Mouse (Mus musculus) thymus, postnatal 10 days (tissue): ENCODE measurements around the gene Angptl8.
"Not testable (repeated sequence)": the region's sequence is repeated elsewhere in the genome, so short reads cannot be mapped to it uniquely, and the experiment has no call there.

ENCODE experiments used
- DNase-seq, 2 experiments: peaks; one replicate each; pipeline ENCODE4 v3.0.0; 2021; ENCODE audit warnings: low spot score in 2 of 2

Gene Angptl8

DNA sequence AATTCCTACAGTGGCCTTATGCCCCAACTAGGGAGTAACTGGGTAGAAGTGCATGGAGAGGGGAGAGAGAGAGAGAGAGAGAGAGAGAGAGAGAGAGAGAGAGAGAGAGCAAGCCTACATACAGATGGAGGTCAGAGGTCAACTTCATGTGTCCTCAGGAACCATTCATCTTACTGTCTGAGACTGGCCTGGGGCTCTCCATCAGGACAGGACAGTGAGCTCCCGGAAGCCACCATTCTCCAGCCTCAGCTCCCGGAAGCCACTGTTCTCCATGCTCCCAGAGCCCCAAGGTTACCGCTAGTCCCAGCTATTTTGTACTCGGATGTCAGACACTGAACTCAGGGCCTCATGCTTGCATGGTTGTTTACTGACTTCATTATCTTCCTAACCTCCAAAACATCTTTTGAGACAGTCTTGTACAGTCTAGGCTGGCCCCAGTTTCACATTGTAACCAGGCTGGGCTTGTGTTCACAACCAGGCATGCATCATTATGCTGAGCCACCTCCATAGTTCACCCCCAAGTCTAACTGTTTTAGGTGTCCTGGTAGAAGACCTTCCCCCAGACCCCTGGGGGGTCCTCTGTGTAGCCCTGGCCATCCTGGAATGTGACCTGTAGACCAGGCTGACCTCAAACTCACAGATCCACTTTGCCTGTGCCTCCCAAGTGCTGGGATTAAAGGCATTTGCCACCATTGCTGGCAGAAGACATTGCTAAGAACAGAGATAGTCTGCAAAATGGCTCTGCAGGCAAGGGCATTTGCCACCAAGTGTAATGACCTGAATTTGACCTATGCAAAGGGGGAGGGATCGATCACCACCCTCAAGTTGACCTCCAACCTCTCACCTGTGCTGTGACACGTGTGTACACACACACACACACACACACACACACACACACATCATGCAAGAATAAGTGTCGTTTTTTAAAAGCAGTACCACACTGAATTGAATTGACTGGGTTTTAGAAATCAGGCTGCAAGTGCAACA lies 14.7 kb downstream of the Angptl8 start:
- no peak for DNase-seq

- DNase-seq = no peak
Measured at GRCm38 (mm10) chr9:21851084-21851483, 15.8 kb downstream of the Angptl8 start.

DNA sequence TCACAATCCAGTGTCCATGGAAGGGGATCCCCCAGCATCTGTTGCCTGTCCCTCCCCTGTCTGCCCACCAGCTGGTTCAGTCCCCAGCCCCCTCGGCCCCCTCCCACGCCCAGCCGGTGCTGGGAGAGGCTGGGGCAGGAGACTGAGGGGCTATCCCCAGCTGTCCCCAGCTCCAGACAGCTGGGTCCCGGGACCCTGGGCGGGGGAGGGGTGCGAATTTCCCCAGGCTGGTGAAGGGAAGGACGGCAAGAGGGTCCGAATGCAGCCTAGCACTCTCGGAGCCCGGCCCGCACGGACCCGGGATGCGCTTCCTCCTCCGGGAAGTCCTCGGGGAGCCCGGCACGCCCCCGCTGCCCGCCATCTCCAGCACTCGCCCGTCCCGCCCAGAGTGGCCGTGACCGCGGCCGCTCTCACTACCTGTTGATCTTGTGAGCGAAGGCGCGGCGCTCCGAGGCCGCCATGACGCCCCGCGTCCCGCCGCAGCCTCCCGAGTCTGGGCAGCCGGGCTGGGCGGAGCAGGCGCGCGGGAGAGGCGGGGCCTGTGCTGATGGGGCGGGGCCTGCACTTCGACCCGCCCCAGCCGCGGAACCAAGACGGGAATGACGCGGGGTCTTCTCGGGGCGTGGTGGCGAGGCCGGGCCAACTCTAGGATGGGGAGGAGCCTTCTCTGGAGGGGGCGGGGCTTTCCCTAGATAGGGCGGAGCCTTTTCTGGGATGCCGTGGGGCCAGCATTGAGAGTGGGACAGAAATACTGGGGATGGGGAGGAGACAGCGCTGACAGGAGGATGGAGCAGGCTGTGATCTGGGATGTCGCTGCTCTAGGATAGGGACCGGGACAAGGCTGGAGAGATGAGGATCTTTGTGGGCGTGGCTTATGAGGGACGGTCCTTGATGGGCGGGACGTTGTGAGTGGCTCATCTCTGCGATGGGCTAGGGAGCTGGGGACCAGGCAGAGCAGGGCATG lies 17.1 kb downstream of the Angptl8 start, which contains the start of gene Dock6:
TSS of gene Dock6 (minus strand) at position 508 of the 964 bp plus-strand sequence.
- DNase-seq = peak; percentile 61 to 76

DNA sequence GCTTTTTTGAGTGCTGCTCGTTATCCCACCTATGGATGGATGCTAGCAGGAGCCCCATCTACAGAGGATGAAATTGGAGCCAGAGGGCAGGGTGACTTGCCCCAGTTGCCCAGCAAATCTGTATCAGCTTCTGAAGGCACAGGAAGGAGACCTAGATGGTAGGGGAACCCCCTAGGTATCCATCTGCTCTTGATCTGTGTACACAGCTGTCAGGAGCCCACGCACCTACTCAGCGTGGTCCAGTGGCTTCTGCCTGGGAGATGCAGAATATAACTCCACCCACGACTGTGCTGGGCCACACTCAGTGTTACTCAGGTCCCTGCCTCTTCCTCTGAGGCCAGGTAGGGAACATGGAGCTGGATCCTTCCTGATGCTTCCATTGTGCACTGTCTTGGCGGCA lies 18.7 kb downstream of the Angptl8 start:
- DNase-seq = no peak

DNA sequence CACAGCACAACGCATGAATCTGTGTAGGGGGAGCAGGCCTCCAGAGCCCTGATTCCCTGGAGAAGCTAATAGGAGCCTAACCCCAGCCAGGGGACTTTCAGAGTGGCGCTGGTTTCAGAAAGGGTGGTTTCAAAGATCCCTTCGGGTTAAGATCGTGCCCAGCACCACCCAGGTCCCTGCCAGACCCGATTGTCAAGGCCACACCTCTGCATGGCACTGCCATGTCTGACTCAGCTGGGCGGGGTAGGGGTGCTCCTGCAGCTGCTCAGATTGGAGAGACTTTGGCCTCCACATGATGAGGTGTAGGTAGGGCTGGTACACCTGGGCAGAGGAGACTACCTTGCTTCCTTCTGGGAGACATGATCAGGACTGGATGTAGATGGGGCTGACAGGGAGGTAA lies 19.6 kb downstream of the Angptl8 start:
- no peak for DNase-seq

DNA sequence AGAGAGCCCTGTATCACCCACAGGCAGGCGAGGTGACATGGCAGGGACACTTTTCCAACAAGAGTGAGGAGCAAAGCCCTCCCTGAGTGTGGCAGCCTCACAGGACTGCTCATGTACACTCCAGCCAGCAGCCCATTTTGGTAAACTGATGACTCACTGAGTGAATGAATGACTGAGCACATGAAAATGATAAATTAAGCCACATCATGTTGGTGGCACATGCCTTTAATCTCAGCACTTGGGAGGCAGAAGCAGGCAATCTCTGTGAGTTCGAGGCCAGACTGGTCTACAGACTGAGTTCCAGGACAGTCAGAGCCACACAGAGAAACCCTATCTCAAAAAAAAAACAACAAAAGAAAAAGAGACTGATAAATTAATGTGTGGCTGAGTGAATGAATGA lies 22.2 kb downstream of the Angptl8 start:
- DNase-seq = no peak

- DNase-seq = no peak
Measured at GRCm38 (mm10) chr9:21858084-21858483, 22.8 kb downstream of the Angptl8 start.

- DNase-seq = no peak
Measured at GRCm38 (mm10) chr9:21859606-21860005, 24.3 kb downstream of the Angptl8 start.

DNA sequence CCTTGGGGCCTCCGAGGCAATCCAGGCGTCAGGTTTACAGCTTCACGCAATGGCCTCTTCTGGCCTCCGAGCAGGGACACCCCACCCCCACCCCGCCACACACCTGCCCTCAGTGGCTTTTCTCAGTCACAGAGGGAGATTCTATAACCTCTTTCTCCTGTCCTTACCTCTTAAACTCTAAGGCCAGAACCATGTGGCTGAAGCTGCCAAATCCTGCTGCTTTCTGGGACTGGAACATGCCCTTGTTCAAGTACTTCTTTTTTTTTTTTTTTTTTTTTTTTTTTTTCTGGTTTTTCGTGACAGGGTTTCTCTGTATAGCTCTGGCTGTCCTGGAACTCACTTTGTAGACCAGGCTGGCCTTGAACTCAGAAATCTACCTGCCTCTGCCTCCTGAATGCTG lies 25.0 kb downstream of the Angptl8 start:
- not testable (repeated sequence) for DNase-seq

DNA sequence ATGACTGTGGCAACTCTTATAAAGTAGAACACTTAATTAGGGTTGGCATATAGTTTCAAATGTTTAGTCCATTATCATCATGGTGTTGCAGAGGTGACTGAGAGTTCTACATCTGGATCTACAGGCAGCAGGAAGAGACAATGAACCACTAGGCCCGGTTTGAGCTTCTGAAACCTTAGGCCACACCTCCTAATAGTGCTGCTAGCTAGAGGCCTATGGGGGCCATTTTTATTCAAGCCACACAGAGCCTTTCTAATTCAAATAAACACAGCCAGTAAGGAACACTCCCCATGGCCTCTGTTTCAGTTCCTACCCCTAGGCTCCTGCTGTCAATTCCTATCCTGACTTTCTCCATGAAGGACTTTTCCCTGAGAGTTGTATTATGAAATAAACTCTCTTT lies 26.9 kb downstream of the Angptl8 start:
- no peak for DNase-seq

GRCm38 (mm10) chr9:21865673-21866398 lies 30.5 kb downstream of the Angptl8 start:
- DNase-seq = no peak

DNA sequence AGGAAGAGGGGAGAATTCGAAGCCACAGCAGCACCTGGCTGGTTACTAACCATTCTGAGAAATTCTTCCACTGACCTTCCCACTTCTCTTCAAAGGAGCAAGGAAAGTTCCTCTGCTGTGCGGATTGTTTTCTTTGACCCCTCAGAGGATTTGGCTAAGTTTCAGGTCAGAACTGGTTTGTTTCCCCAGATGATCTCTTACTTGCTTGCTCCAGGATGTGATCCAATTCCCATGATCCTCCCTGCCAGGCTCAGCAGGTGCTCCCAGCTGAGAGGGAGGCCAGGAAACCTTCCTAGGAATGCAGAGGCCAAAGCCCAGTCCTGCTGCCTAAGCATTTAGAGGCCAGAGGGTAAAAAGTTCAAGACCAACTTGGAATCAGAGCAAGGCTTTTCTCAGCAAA lies 31.3 kb downstream of the Angptl8 start:
- no peak for DNase-seq

- DNase-seq = no peak
Measured at GRCm38 (mm10) chr9:21867726-21868125, 32.4 kb downstream of the Angptl8 start.

DNA sequence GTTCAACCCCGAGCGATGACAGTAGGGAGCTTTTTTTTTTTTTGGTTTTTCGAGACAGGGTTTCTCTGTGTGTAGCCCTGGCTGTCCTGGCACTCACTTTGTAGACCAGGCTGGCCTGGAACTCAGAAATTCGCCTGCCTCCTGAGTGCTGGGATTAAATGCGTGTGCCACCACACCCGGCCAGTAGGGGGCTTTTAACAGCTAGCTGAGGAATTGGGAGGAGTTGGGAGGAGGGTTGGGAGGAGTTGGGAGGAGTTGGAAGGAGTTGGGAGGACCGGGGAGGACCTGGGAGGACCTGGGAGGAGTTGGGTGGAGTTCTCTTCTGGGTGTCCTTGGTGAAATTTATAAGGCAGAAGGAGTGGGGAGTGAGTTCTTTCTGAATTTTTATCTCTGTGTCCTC lies 34.0 kb downstream of the Angptl8 start:
- peak in 1 of 2 experiments; percentile 42 for DNase-seq

- peak in 1 of 2 experiments; percentile 55 for DNase-seq
Measured at GRCm38 (mm10) chr9:21870879-21871524, 35.7 kb downstream of the Angptl8 start.

- DNase-seq = no peak
Measured at GRCm38 (mm10) chr9:21872204-21872603, 36.9 kb downstream of the Angptl8 start.

- DNase-seq = no peak
Measured at GRCm38 (mm10) chr9:21876601-21877000, 41.3 kb downstream of the Angptl8 start.
